Mouse (Mus musculus) olfactory bulb, adult 2 months (tissue): ENCODE data around the gene Tsacc. TPM values are rescaled to one million over a fixed set of nuclear protein-coding genes. Genes with fewer than 3 reads are reported as not detected.

Source experiments
- H3K27ac ChIP-seq: fragments of 200-500 bp; 2 replicates; pipeline ENCODE4 v1.5.1; 2012; ENCODE audit warnings: low read depth, low read length; ENCODE audit not compliant: insufficient read depth
- H3K4me1 ChIP-seq: fragments of 200-500 bp; 2 replicates; pipeline ENCODE4 v1.6.1; 2012; ENCODE audit warnings: low read length; ENCODE audit not compliant: control insufficient read depth, insufficient read depth
- H3K4me3 ChIP-seq: fragments of 200-500 bp; 2 replicates; pipeline ENCODE4 v1.5.1; 2012; ENCODE audit warnings: mild to moderate bottlenecking, low read depth, low read length, moderate library complexity; ENCODE audit not compliant: insufficient read depth
- CTCF ChIP-seq: fragments of 200-500 bp; IDR thresholded peaks from 2 replicates; pipeline ENCODE4 v1.5.1; 2012; ENCODE audit warnings: low read depth, mild to moderate bottlenecking, low read length, moderate library complexity; ENCODE audit not compliant: insufficient read depth
- POLR2A ChIP-seq: fragments of 200-500 bp; IDR thresholded peaks from 2 replicates; pipeline ENCODE4 v1.6.1; 2012; ENCODE audit warnings: mild to moderate bottlenecking, low read depth, low read length, moderate library complexity; ENCODE audit not compliant: insufficient read depth
- WGBS: fragments of 180-500 bp; shearing (Covaris S2); methylation state at CpG from one replicate; pipeline ENCODE4 v1.1.7; 2018; 5-methylcytosine and 5-hydroxymethylcytosine counted together
- polyA plus RNA-seq: library from polyadenylated mRNA; stranded (reverse); fragments of >200 nt; gene quantifications from 2 replicates; pipeline ENCODE4 v1.2.4, GENCODE M21; 2012; ENCODE audit warnings: low replicate concordance; ENCODE audit not compliant: missing spikeins, insufficient read depth, insufficient read length

Tsacc gene
- polyA plus RNA-seq, 1 experiment, result not detected

- WGBS, result 16% methylated on average over 13 of the region's 13 CpGs
- TF ChIP-seq POLR2A (no peak), CTCF (peak; percentile 81; the same call in 1 of the 2 replicates)
- H3K27ac ChIP-seq, result no peak overlapping the region
Observed at GRCm38 (mm10) chr3:88245811-88246210, 51.0 kb downstream of the Tsacc start.

GRCm38 (mm10) chr3:88244071-88244470 lies 52.7 kb downstream of the Tsacc start:
- Histone ChIP-seq H3K27ac (no peak overlapping the region), H3K4me1 (peaks cover 22% of the 10 kb centered on the region), H3K4me3 (no peak overlapping the region)
- TF ChIP-seq POLR2A (no peak), CTCF (peak; percentile 64; the same call in 1 of the 2 replicates)
- WGBS, result 10% methylated on average over 2 of the region's 2 CpGs

More at GRCm38 (mm10) chr3:88245811-88246210, 51.0 kb downstream of the Tsacc start:
- Histone ChIP-seq H3K4me1 (peaks cover 17% of the 10 kb centered on the region), H3K4me3 (no peak overlapping the region)

- peak; percentile 96 for TF ChIP-seq CTCF
- TF ChIP-seq POLR2A, result no peak
- Histone ChIP-seq H3K4me1 (peaks cover 32% of the 10 kb centered on the region), H3K4me3 (no peak overlapping the region), H3K27ac (no peak overlapping the region)
- WGBS, result under 1% methylated on average over 13 of the region's 13 CpGs
Observed at GRCm38 (mm10) chr3:88242531-88242930, 54.3 kb downstream of the Tsacc start.

- Histone ChIP-seq H3K27ac (no peak overlapping the region), H3K4me1 (peaks cover 35% of the 10 kb centered on the region), H3K4me3 (no peak overlapping the region)
- TF ChIP-seq CTCF (no peak), POLR2A (no peak)
- 40% methylated on average over 48 of the region's 48 CpGs for WGBS
Observed at GRCm38 (mm10) chr3:88241045-88241786, 55.6 kb downstream of the Tsacc start.

GRCm38 (mm10) chr3:88239446-88239845 lies 57.4 kb downstream of the Tsacc start:
- peaks cover 32% of the 10 kb centered on the region for H3K4me1 ChIP-seq
- no peak for TF ChIP-seq POLR2A
- no peak for TF ChIP-seq CTCF
- no peak overlapping the region for H3K27ac ChIP-seq
- WGBS, result 65% methylated on average over 4 of the region's 4 CpGs
- no peak overlapping the region for H3K4me3 ChIP-seq

- H3K4me3 ChIP-seq, result no peak overlapping the region
- no peak overlapping the region for H3K27ac ChIP-seq
- WGBS, result 45% methylated on average over 8 of the region's 8 CpGs
- H3K4me1 ChIP-seq, result peaks cover 31% of the 10 kb centered on the region
- TF ChIP-seq CTCF, result no peak
- TF ChIP-seq POLR2A, result no peak
Observed at GRCm38 (mm10) chr3:88238866-88239391, 57.9 kb downstream of the Tsacc start.

GRCm38 (mm10) chr3:88237556-88238194 lies 59.1 kb downstream of the Tsacc start:
- 41% methylated on average over 10 of the region's 10 CpGs for WGBS
- H3K4me3 ChIP-seq, result no peak overlapping the region
- TF ChIP-seq CTCF (peak; percentile 23; the same call in 1 of the 2 replicates), POLR2A (no peak)
- H3K4me1 ChIP-seq, result peaks cover 34% of the 10 kb centered on the region
- H3K27ac ChIP-seq, result no peak overlapping the region

- 70% methylated on average over 6 of the region's 6 CpGs for WGBS
- Histone ChIP-seq H3K4me1 (peaks cover 33% of the 10 kb centered on the region), H3K4me3 (no peak overlapping the region), H3K27ac (no peak overlapping the region)
- no peak for TF ChIP-seq CTCF
- TF ChIP-seq POLR2A, result no peak
Observed at GRCm38 (mm10) chr3:88237161-88237555, 59.6 kb downstream of the Tsacc start.

GRCm38 (mm10) chr3:88235616-88236015 lies 61.2 kb downstream of the Tsacc start:
- TF ChIP-seq POLR2A (no peak), CTCF (no peak)
- Histone ChIP-seq H3K27ac (no peak overlapping the region), H3K4me3 (no peak overlapping the region), H3K4me1 (peaks cover 41% of the 10 kb centered on the region)
- 83% methylated on average over 2 of the region's 2 CpGs for WGBS
